In genomic region chr17:86434781-86435180, GRCm38 (mm10) we compare ENCODE assay signal across 23 mouse cellular contexts.
DNase-seq lines count a peak whose midpoint lies in the region; ATAC-seq and TF ChIP-seq lines count a peak whose summit lies in the region.
"Had no signal": no experiment of that assay in that cellular context is flagged by ENCODE, and none has a peak within 500 bp of the region (broad histone marks: within the 10 kb centered on the region; RNA-seq: fewer than 3 reads in every experiment).

No protein-coding gene starts in this region.

- ATAC-seq in heart, embryonic 12.5 days (ENCODE audit: insufficient number of reproducible peaks, low FRiP score) = no peak
- ATAC-seq in erythroblast, adult 5-6 weeks (replicated peaks; ENCODE audit: low FRiP score, poor library complexity, severe bottlenecking) = no peak
- ATAC-seq: hindbrain, postnatal 0 days; intestine, embryonic 15.5 days; Patski had no signal

- no peak for TF ChIP-seq POLR2A in heart, adult 2 months (IDR thresholded peaks at IDR 0.05; ENCODE audit: insufficient read depth, low read depth, low read length)

- H3K79me2 ChIP-seq in heart, adult 2 months (replicated peaks; ENCODE audit: control insufficient read depth, insufficient read depth, low read length) = no peaks in the 10 kb centered on the region

- DNase-seq in heart, adult 2 months = no peak
- peak; percentile 46 for DNase-seq in thymus, postnatal 0 days (ENCODE audit: low spot score)
- no peak for DNase-seq in thymus, postnatal 4 days
- DNase-seq in T-cell, adult 2 months (ENCODE audit: low spot score) = peak; percentile 62
- peak; percentile 72 for DNase-seq in naive thymus-derived CD4-positive, alpha-beta T cell, adult 2 months (ENCODE audit: low read depth)
- DNase-seq in urinary bladder, postnatal 10 days (ENCODE audit: low spot score) = no peak
- DNase-seq: adrenal gland, postnatal 36 days; cerebellum, adult 8-10 months; cerebellum, postnatal 14 days; embryo, embryonic 11 days; gastrocnemius, postnatal 36 days; heart, adult 11 months; heart, postnatal 10 days; kidney, adult 18-20 months had no signal

- H3K4me2 ChIP-seq in heart, embryonic 12.5 days = no peak overlapping the region
- H3K4me2 ChIP-seq: embryonic facial prominence, embryonic 15.5 days; forebrain, embryonic 15.5 days; heart, embryonic 11.5 days; hindbrain, embryonic 13.5 days; intestine, embryonic 15.5 days had no signal

- H3K36me3 ChIP-seq in heart, adult 2 months (ENCODE audit: control insufficient read depth, insufficient read depth, low read length) = no peaks in the 10 kb centered on the region
- H3K36me3 ChIP-seq in heart, embryonic 12.5 days = no peaks in the 10 kb centered on the region
- H3K36me3 ChIP-seq: embryonic facial prominence, embryonic 15.5 days; forebrain, embryonic 15.5 days; hindbrain, embryonic 13.5 days; intestine, embryonic 15.5 days had no signal

- peak overlapping the region; percentile 73 for H3K27ac ChIP-seq in heart, adult 2 months
- H3K27ac ChIP-seq in heart, embryonic 12.5 days (ENCODE audit: poor library complexity, severe bottlenecking) = no peak overlapping the region
- H3K27ac ChIP-seq: embryonic facial prominence, embryonic 15.5 days; hindbrain, embryonic 13.5 days; hindbrain, postnatal 0 days; intestine, embryonic 15.5 days had no signal

- no peak for TF ChIP-seq EP300 in heart, adult 2 months (IDR thresholded peaks at IDR 0.05; ENCODE audit: insufficient read depth, low read depth, low read length)

- 81% methylated on average over 2 of the region's 2 CpGs for WGBS in heart, adult 2 months
- 75% methylated on average over 2 of the region's 2 CpGs for WGBS in heart, embryonic 12.5 days

- no peak for TF ChIP-seq CTCF in heart, adult 2 months (IDR thresholded peaks at IDR 0.05)

- H3K27me3 ChIP-seq in heart, adult 2 months (ENCODE audit: control insufficient read depth, insufficient read depth, low read length) = no peaks in the 10 kb centered on the region
- no peaks in the 10 kb centered on the region for H3K27me3 ChIP-seq in heart, embryonic 12.5 days (replicated peaks)
- H3K27me3 ChIP-seq: embryonic facial prominence, embryonic 15.5 days; forebrain, embryonic 15.5 days; hindbrain, embryonic 13.5 days; intestine, embryonic 15.5 days; Patski had no signal

- H3K4me1 ChIP-seq in heart, adult 2 months (ENCODE audit: control insufficient read depth, insufficient read depth, low read length) = peaks cover 18% of the 10 kb centered on the region
- H3K4me1 ChIP-seq in heart, embryonic 12.5 days (replicated peaks) = peaks cover 61% of the 10 kb centered on the region
- H3K4me1 ChIP-seq: hindbrain, embryonic 13.5 days had no signal

- H3K4me3 ChIP-seq in heart, adult 2 months = no peak overlapping the region
- H3K4me3 ChIP-seq in heart, embryonic 12.5 days = no peak overlapping the region
- H3K4me3 ChIP-seq: embryonic facial prominence, embryonic 15.5 days; forebrain, embryonic 15.5 days; hindbrain, embryonic 13.5 days; intestine, embryonic 15.5 days had no signal

- H3K9ac ChIP-seq in heart, adult 2 months (ENCODE audit: low read depth, low read length) = no peak overlapping the region
- no peak overlapping the region for H3K9ac ChIP-seq in heart, embryonic 12.5 days
- H3K9ac ChIP-seq: embryonic facial prominence, embryonic 15.5 days; forebrain, embryonic 15.5 days; hindbrain, embryonic 13.5 days; intestine, embryonic 15.5 days had no signal

- 0 out of 2 replicates have a peak, but pooled peaks cover 5% of the 10 kb centered on the region for H3K9me3 ChIP-seq in heart, embryonic 12.5 days (replicated peaks)
- H3K9me3 ChIP-seq: embryonic facial prominence, embryonic 15.5 days; forebrain, embryonic 15.5 days; hindbrain, embryonic 13.5 days; intestine, embryonic 15.5 days had no signal

- intact Hi-C loops in heart, adult 2 months (cut with DNase I) = loop anchor here (5.0 kb wide), 1 partner anchor 67 kb away; no protein-coding TSS in a partner anchor

Comparison
In these comparisons a context has a peak if more than half of its experiments do, and no peak if none do; other contexts are left out.
1. DNase-seq: peak in thymus, postnatal 0 days (single experiment), T-cell, adult 2 months (single experiment) and naive thymus-derived CD4-positive, alpha-beta T cell, adult 2 months (single experiment); none in heart, adult 2 months (0 of 2), thymus, postnatal 4 days (single experiment) and urinary bladder, postnatal 10 days (single experiment).